Mouse (Mus musculus): ENCODE measurements around the gene St8sia1. TPM values are rescaled to one million over a fixed set of nuclear protein-coding genes. Genes with fewer than 3 reads are reported as not detected.

The St8sia1 gene
- polyA plus RNA-seq, 1 experiment from 2014 or later = 4.7 TPM

DNA sequence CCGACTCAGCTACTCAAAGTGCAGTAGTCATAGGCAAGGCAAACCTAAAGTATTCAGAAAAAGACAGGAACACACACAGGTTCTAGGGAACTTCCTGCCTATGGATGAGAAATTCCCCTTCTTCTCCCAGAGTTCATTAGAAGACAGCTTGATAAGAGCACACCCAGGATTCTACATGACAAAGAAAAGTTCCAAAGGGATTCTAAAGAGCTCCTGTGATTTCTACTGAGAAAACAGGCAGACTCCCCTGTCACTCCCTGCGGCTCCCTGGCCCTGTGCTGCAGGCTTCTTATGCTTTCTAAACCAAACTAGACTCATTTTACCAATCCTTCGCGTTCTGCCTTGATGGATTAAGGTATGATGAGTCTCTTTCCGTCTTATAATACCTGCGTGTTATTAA is 75.9 kb downstream of the St8sia1 start:
- H3K4me3 ChIP-seq (ENCODE audit: low read depth, low read length) = no peak overlapping the region
- no peak overlapping the region for H3K27ac ChIP-seq (ENCODE audit: low read depth, low read length)
- H3K27me3 ChIP-seq (replicated peaks; ENCODE audit: control insufficient read depth, insufficient read depth, low read length) = no peaks in the 10 kb centered on the region
- H3K36me3 ChIP-seq (ENCODE audit: control insufficient read depth, insufficient read depth, low read length) = no peaks in the 10 kb centered on the region
- 80% methylated on average over 6 of the region's 6 CpGs for WGBS
- H3K9me3 ChIP-seq (replicated peaks; ENCODE audit: control insufficient read depth, low read length) = no peaks in the 10 kb centered on the region
- no peaks in the 10 kb centered on the region for H3K4me1 ChIP-seq (ENCODE audit: control insufficient read depth, insufficient read depth, low read length)
- no peak overlapping the region for H3K4me2 ChIP-seq (ENCODE audit: low read length)
- DNase-seq (ENCODE audit: low spot score) (no peak), ATAC-seq (no peak)
- no peak overlapping the region for H3K9ac ChIP-seq (ENCODE audit: low read length)

DNA sequence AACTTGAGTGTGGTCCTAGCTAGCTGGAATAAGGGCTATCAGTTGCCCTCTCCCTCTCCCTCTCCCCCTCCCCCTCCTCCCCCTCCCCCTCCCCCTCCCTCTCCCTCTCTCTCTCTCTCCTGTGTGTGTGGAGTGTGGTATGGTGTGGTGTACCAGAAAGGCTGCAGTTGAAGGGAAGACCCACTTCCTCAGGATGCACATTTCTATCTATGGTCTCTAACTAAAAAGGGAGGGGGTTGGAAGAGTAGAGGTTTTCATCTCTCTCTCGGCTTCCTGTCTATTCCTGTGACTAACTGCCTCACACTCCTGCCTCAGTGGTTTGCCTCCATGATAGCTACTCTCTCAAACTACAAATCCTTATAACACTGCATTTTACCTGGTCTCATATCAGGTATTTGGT is 76.9 kb downstream of the St8sia1 start:
- ATAC-seq = no peak
- WGBS = 95% methylated on average over 1 of the region's 1 CpGs
- H3K4me2 ChIP-seq (ENCODE audit: low read length) = no peak overlapping the region

DNA sequence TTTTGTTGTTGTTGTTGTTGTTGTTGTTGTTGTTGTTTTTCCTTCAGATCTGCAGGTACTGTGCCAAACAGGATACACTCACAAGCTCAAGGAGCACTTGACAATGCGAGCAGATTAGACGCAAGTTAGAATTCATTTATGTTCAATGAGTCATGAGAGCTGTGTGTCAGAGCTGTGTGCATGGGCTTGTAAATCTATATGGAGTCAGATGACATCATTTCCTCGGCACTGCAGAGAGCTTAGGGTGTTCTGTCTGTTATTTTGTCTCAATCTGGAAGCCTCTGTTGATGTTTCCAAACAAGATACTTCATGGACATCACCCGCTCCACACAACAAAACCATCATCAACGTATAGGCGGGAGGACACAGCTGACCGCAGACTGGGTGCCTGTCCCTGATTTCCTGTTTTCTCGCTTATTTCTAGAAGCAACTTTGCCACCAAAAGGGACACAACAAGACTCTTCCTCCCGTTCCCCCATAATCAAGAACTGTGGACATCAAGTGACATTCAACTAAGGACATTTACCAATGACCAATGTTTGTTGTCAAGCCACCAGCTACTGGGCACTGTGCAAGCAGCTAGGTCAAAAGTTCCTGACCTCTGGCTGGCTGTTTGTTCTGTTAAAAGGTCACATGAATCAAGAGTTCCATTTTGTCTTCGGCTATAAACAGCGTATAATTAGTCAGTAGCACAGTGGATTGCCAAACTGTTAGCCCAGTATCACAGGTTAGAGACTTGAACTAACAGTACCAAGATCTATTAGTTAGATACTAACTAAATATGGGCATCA is 78.7 kb downstream of the St8sia1 start:
- ATAC-seq (no peak), DNase-seq (ENCODE audit: low spot score) (no peak)
- no peak overlapping the region for H3K4me3 ChIP-seq (ENCODE audit: low read depth, low read length)
- 90% methylated on average over 11 of the region's 11 CpGs for WGBS
- no peak overlapping the region for H3K4me2 ChIP-seq (ENCODE audit: low read length)
- no peaks in the 10 kb centered on the region for H3K4me1 ChIP-seq (ENCODE audit: control insufficient read depth, insufficient read depth, low read length)
- no peak overlapping the region for H3K27ac ChIP-seq (ENCODE audit: low read depth, low read length)
- H3K36me3 ChIP-seq (ENCODE audit: control insufficient read depth, insufficient read depth, low read length) = no peaks in the 10 kb centered on the region
- H3K9me3 ChIP-seq (replicated peaks; ENCODE audit: control insufficient read depth, low read length) = no peaks in the 10 kb centered on the region
- H3K9ac ChIP-seq (ENCODE audit: low read length) = no peak overlapping the region
- no peaks in the 10 kb centered on the region for H3K27me3 ChIP-seq (replicated peaks; ENCODE audit: control insufficient read depth, insufficient read depth, low read length)

More for the DNA sequence above, 76.9 kb downstream of the St8sia1 start:
- Histone ChIP-seq H3K36me3 (ENCODE audit: control insufficient read depth, insufficient read depth, low read length) (no peaks in the 10 kb centered on the region), H3K9me3 (replicated peaks; ENCODE audit: control insufficient read depth, low read length) (no peaks in the 10 kb centered on the region), H3K4me3 (ENCODE audit: low read depth, low read length) (no peak overlapping the region), H3K27ac (ENCODE audit: low read depth, low read length) (no peak overlapping the region), H3K27me3 (replicated peaks; ENCODE audit: control insufficient read depth, insufficient read depth, low read length) (no peaks in the 10 kb centered on the region), H3K9ac (ENCODE audit: low read length) (no peak overlapping the region), H3K4me1 (ENCODE audit: control insufficient read depth, insufficient read depth, low read length) (no peaks in the 10 kb centered on the region)
- DNase-seq (ENCODE audit: low spot score) = no peak

DNA sequence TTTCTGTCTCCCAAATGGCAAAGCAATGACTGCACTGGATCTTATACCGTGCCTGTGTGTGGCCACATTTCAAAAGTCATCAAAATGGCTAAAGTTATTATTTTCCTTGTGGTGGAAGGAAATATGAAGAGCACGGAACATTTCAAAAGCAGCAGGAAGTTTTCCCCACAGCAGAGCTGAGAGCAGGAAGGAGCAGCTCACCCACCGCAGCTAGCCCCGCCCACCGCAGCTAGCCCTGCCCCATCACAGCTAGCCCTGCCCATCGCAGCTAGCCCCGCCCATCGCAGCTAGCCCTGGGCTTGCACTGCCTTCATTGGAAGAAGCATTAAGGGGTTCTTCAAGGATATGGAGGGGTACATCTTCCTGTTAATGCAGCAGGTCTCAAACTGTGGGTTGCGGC is 80.1 kb downstream of the St8sia1 start:
- Histone ChIP-seq H3K9ac (ENCODE audit: low read length) (no peak overlapping the region), H3K4me3 (ENCODE audit: low read depth, low read length) (no peak overlapping the region), H3K9me3 (replicated peaks; ENCODE audit: control insufficient read depth, low read length) (no peaks in the 10 kb centered on the region), H3K4me2 (ENCODE audit: low read length) (no peak overlapping the region), H3K4me1 (ENCODE audit: control insufficient read depth, insufficient read depth, low read length) (peaks cover 3% of the 10 kb centered on the region; the same call in 1 of the 2 replicates), H3K36me3 (ENCODE audit: control insufficient read depth, insufficient read depth, low read length) (no peaks in the 10 kb centered on the region), H3K27me3 (replicated peaks; ENCODE audit: control insufficient read depth, insufficient read depth, low read length) (no peaks in the 10 kb centered on the region), H3K27ac (ENCODE audit: low read depth, low read length) (no peak overlapping the region)
- ATAC-seq (no peak), DNase-seq (ENCODE audit: low spot score) (no peak)
- WGBS = 67% methylated on average over 9 of the region's 9 CpGs

DNA sequence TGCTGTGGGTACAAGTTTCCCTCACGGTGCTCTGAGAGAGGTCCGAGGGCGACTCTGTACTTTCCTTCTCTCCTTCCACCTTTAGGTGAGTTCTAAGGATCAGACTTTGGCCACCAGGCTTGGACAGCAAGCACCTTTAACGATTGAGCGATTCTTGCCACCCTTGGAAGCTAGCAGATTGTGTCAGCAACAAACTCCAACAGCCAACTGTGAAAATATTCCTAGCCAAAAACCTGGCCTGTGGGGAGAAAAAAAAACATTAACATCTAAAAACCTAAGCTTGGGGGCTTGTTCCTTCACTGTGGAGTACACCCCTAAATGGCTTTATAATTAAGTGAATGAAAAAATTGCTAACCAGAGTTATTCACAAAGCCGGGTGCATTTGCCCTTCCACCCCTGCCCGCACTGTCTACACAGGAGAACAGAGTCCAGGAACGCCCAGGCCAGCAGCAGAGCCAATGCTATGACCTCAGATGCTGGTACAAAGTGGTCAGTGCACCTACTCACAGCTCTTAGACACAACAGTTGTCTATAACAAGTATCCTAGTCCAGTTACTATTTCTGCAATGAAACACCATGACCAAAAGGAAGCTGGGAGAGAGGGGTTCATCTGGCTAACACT is 83.3 kb downstream of the St8sia1 start:
- Histone ChIP-seq H3K4me1 (ENCODE audit: control insufficient read depth, insufficient read depth, low read length) (peaks cover 18% of the 10 kb centered on the region), H3K27ac (ENCODE audit: low read depth, low read length) (no peak overlapping the region), H3K4me3 (ENCODE audit: low read depth, low read length) (no peak overlapping the region), H3K4me2 (ENCODE audit: low read length) (no peak overlapping the region), H3K9ac (ENCODE audit: low read length) (no peak overlapping the region), H3K9me3 (replicated peaks; ENCODE audit: control insufficient read depth, low read length) (no peaks in the 10 kb centered on the region), H3K27me3 (replicated peaks; ENCODE audit: control insufficient read depth, insufficient read depth, low read length) (no peaks in the 10 kb centered on the region), H3K36me3 (ENCODE audit: control insufficient read depth, insufficient read depth, low read length) (no peaks in the 10 kb centered on the region)
- DNase-seq (ENCODE audit: low spot score) (no peak), ATAC-seq (no peak)
- 89% methylated on average over 8 of the region's 8 CpGs for WGBS

DNA sequence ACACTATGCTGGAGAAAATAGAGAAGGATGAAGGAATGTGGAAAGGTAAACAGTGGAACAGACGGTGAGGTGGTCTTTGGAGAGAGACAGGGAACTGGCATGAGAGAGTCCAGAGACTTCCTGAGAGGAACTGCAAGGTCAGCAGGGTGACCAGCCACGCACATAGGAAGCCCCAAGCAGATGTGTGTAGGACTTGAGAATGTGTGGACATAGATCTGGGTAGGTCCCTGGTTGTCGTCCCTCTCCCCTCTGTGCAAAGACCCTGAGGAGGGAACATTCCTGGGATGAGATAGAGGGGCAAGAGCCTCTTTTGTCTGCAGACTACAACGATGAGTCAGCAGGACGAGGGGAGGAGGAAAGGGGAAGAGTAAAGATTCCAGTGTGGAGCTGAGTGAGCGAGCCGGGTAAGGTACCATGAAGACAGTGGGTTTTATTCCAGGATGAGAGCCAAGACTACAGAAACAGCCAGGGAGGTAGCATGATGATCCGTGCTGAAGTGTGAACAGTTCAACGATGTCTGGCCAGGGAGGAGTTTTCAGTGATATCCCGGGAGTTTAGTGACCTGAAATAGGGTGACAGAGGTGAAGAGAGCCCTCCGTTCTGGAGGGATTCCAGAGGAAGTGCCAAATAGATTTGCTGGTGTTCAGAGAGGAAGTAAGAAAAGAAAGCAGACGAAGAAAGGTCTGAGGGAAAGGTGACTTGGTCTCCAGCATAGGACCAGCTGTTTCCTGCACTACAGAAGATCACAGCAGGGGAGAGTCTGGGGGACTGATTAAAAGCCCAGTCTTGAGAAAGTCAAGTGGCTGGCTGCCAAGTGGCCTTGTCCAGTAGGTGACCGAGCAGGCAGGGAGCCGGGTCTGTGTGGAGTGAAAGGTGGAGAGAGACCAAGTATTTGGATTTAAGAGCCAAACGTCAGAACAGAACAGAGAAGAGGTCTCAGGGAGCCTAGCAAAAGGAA is 85.2 kb downstream of the St8sia1 start:
- H3K4me3 ChIP-seq (ENCODE audit: low read depth, low read length) = no peak overlapping the region
- 64% methylated on average over 15 of the region's 15 CpGs for WGBS
- DNase-seq (ENCODE audit: low spot score) (peak; percentile 38), ATAC-seq (no peak)
- no peaks in the 10 kb centered on the region for H3K36me3 ChIP-seq (ENCODE audit: control insufficient read depth, insufficient read depth, low read length)
- H3K27me3 ChIP-seq (replicated peaks; ENCODE audit: control insufficient read depth, insufficient read depth, low read length) = no peaks in the 10 kb centered on the region
- 0 out of 2 replicates have a peak overlapping the region, but pooled peaks have one; percentile 44 for H3K27ac ChIP-seq (ENCODE audit: low read depth, low read length)
- H3K9ac ChIP-seq (ENCODE audit: low read length) = no peak overlapping the region
- H3K4me1 ChIP-seq (ENCODE audit: control insufficient read depth, insufficient read depth, low read length) = peaks cover 18% of the 10 kb centered on the region
- H3K4me2 ChIP-seq (ENCODE audit: low read length) = no peak overlapping the region
- no peaks in the 10 kb centered on the region for H3K9me3 ChIP-seq (replicated peaks; ENCODE audit: control insufficient read depth, low read length)

DNA sequence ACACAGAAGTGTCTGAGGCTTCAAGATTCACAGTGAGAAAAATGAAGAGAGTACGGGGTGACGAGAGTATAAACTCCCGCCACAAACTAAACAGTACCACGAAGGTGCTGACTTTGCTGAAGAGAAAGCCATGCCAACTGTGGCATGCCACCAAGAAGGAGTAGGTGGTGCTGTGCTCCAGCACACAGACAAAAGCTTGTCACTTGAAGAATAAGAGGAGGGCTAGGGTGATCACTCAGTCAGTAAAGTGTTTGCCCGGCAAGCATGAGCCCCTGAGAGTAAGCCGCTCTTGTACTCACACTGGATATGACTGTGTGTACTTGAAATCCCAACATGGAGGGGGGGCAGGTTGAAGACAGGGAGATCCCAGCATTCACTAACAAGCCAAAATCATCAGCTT is 87.0 kb downstream of the St8sia1 start:
- no peak for DNase-seq (ENCODE audit: low spot score)
- WGBS = 40% methylated on average over 6 of the region's 6 CpGs
- no peak overlapping the region for H3K4me2 ChIP-seq (ENCODE audit: low read length)
- H3K9me3 ChIP-seq (replicated peaks; ENCODE audit: control insufficient read depth, low read length) = no peaks in the 10 kb centered on the region
- H3K36me3 ChIP-seq (ENCODE audit: control insufficient read depth, insufficient read depth, low read length) = no peaks in the 10 kb centered on the region
- H3K4me3 ChIP-seq (ENCODE audit: low read depth, low read length) = no peak overlapping the region
- H3K9ac ChIP-seq (ENCODE audit: low read length) = no peak overlapping the region
- H3K4me1 ChIP-seq (ENCODE audit: control insufficient read depth, insufficient read depth, low read length) = peaks cover 18% of the 10 kb centered on the region
- ATAC-seq = peak; percentile 11; the same call in 1 of the 2 replicates
- H3K27ac ChIP-seq (ENCODE audit: low read depth, low read length) = no peak overlapping the region
- no peaks in the 10 kb centered on the region for H3K27me3 ChIP-seq (replicated peaks; ENCODE audit: control insufficient read depth, insufficient read depth, low read length)

DNA sequence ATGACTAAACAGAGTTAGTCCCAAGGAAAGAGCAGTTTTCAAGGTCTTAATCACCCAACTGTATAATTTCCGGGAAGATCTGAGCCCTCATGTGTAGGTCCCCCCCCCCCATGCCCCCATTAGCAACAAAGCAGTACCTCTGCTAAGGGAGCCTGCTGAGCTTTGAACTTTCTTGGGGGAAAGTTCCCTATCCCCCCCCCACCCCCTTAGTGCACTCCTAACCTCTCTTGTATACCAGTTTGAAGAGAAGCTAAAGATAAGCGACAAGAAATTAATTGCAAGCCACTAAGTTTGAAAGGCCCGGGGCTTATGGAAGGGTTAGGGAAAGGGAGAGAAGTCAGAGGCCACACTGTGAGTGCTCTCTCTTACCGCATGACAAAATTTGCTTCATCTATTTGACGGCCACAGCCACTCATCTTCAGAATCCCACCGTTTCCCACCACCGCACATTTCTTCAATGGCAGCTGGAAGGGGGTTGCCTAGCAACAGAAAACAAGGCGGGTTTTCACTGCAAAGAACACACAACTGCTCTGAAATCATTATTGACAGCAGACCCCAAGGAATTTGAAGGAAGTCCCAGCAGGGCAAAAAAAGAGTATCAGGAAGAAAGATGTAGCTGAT is 87.9 kb downstream of the St8sia1 start:
- no peak overlapping the region for H3K4me3 ChIP-seq (ENCODE audit: low read depth, low read length)
- H3K4me1 ChIP-seq (ENCODE audit: control insufficient read depth, insufficient read depth, low read length) = peaks cover 18% of the 10 kb centered on the region
- no peak overlapping the region for H3K27ac ChIP-seq (ENCODE audit: low read depth, low read length)
- H3K9me3 ChIP-seq (replicated peaks; ENCODE audit: control insufficient read depth, low read length) = no peaks in the 10 kb centered on the region
- no peaks in the 10 kb centered on the region for H3K36me3 ChIP-seq (ENCODE audit: control insufficient read depth, insufficient read depth, low read length)
- no peaks in the 10 kb centered on the region for H3K27me3 ChIP-seq (replicated peaks; ENCODE audit: control insufficient read depth, insufficient read depth, low read length)
- peak overlapping the region; percentile 32; the same call in 1 of the 2 replicates for H3K4me2 ChIP-seq (ENCODE audit: low read length)
- DNase-seq (ENCODE audit: low spot score) (peak; percentile 89), ATAC-seq (peak; percentile 78)
- WGBS = 2% methylated on average over 8 of the region's 8 CpGs
- H3K9ac ChIP-seq (ENCODE audit: low read length) = no peak overlapping the region
